Mouse (Mus musculus) adrenal gland, postnatal 36 days (tissue): ENCODE data around the gene Syngr3. TPM values are rescaled to one million over a fixed set of nuclear protein-coding genes. Genes with fewer than 3 reads are reported as not detected.

ENCODE experiments used
- DNase-seq, 2 experiments: peaks; one replicate each; pipeline ENCODE4 v3.0.0; 2021; ENCODE audit warnings: mixed read lengths in 1 of 2
- total RNA-seq, 2 experiments: library from RNA; stranded (reverse); gene quantifications; 2 replicates each; pipeline ENCODE4 v1.2.3; 2021

Syngr3 gene
- total RNA-seq, 2 experiments from 2014 or later = 1.7 to 2.0 TPM

GRCm38 (mm10) chr17:24644875-24645721, 44.7 kb downstream of the Syngr3 start:
- peak; percentile 52 to 72 for DNase-seq

GRCm38 (mm10) chr17:24644030-24644715, 45.6 kb downstream of the Syngr3 start:
- DNase-seq = peak in 1 of 2 experiments; percentile 22

- no peak for DNase-seq
Observed at GRCm38 (mm10) chr17:24642791-24643343, 46.9 kb downstream of the Syngr3 start.

GRCm38 (mm10) chr17:24641944-24642343, 47.8 kb downstream of the Syngr3 start:
- DNase-seq = no peak

- no peak for DNase-seq
Observed at GRCm38 (mm10) chr17:24640581-24640980, 49.2 kb downstream of the Syngr3 start.

- DNase-seq = no peak
Observed at GRCm38 (mm10) chr17:24640119-24640518, 49.6 kb downstream of the Syngr3 start.

GRCm38 (mm10) chr17:24639571-24639988, 50.2 kb downstream of the Syngr3 start:
- DNase-seq = no peak

- peak in 1 of 2 experiments; percentile 35 for DNase-seq
Observed at GRCm38 (mm10) chr17:24638840-24639239, 50.9 kb downstream of the Syngr3 start.

- DNase-seq = peak in 1 of 2 experiments; percentile 27
Observed at GRCm38 (mm10) chr17:24638214-24638613, 51.5 kb downstream of the Syngr3 start.

GRCm38 (mm10) chr17:24636781-24637481, 52.8 kb downstream of the Syngr3 start:
- DNase-seq = no peak

- no peak for DNase-seq
Observed at GRCm38 (mm10) chr17:24635694-24636093, 54.1 kb downstream of the Syngr3 start.

Other genes with a start within 250 kb of the Syngr3 start
- gene Dnase1l2, start 246.8 kb downstream of the Syngr3 start, total RNA-seq = 1 to 10 TPM; 2.1 to 4.3 TPM
- 10 to 100 TPM; 16.8 to 20.2 TPM for gene E4f1, start 219.6 kb downstream of the Syngr3 start, total RNA-seq
- 10 to 100 TPM; 85.9 to 94.4 TPM for gene Pgp, start 219.6 kb downstream of the Syngr3 start, total RNA-seq
- gene Bricd5, start 216.1 kb downstream of the Syngr3 start, total RNA-seq = under 1 TPM; 0.30 to 0.46 TPM
- gene Mlst8, start 210.9 kb downstream of the Syngr3 start, total RNA-seq = 10 to 100 TPM; 22.8 to 24.3 TPM
- 10 to 100 TPM; 14.7 to 25.7 TPM for gene Caskin1, start 201.4 kb downstream of the Syngr3 start, total RNA-seq
- gene Traf7, start 162.0 kb downstream of the Syngr3 start, total RNA-seq = 100 to 1,000 TPM in 1 of 2 experiments, 10 to 100 TPM in 1; 94.7 to 118 TPM
- gene Rab26, start 155.7 kb downstream of the Syngr3 start, total RNA-seq = 1 to 10 TPM in 1 of 2 experiments, under 1 TPM in 1; 0.70 to 1.3 TPM
- 10 to 100 TPM; 46.9 to 49.1 TPM for gene Pkd1, start 140.1 kb downstream of the Syngr3 start, total RNA-seq
- gene Tsc2, start 57.3 kb downstream of the Syngr3 start, total RNA-seq = 100 to 1,000 TPM in 1 of 2 experiments, 10 to 100 TPM in 1; 79.2 to 103 TPM
- gene Nthl1, start 57.3 kb downstream of the Syngr3 start, total RNA-seq = 1 to 10 TPM; 7.8 TPM
- 10 to 100 TPM; 48.0 to 88.5 TPM for gene Slc9a3r2, start 39.6 kb downstream of the Syngr3 start, total RNA-seq
- not detected for gene Npw, start 31.5 kb downstream of the Syngr3 start, total RNA-seq
- gene Zfp598, start 20.3 kb downstream of the Syngr3 start, total RNA-seq = 10 to 100 TPM; 47.5 to 51.1 TPM
- gene Gfer, start 6.2 kb upstream of the Syngr3 start, total RNA-seq = 10 to 100 TPM; 34.5 to 42.0 TPM
- gene Noxo1, start 6.3 kb upstream of the Syngr3 start, total RNA-seq = 1 to 10 TPM; 4.5 to 6.1 TPM
- 10 to 100 TPM; 36.0 to 38.5 TPM for gene Tbl3, start 17.7 kb upstream of the Syngr3 start, total RNA-seq
- not detected for gene Rnf151, start 28.1 kb upstream of the Syngr3 start, total RNA-seq
- gene Rps2, start 28.2 kb upstream of the Syngr3 start, total RNA-seq = 100 to 1,000 TPM; 720 to 747 TPM
- gene Ndufb10, start 34.5 kb upstream of the Syngr3 start, total RNA-seq = 100 to 1,000 TPM; 239 to 246 TPM
- under 1 TPM in 1 of 2 experiments, not detected in 1; 0.40 TPM for gene Rpl3l, start 37.9 kb upstream of the Syngr3 start, total RNA-seq
- 10 to 100 TPM; 84.2 to 86.1 TPM for gene Msrb1, start 46.7 kb upstream of the Syngr3 start, total RNA-seq
- gene Hs3st6, start 63.0 kb upstream of the Syngr3 start, total RNA-seq = 1 to 10 TPM; 1.8 to 2.2 TPM
- gene Meiob, start 114.3 kb upstream of the Syngr3 start, total RNA-seq = 1 to 10 TPM; 1.0 to 1.1 TPM
- 100 to 1,000 TPM in 1 of 2 experiments, 10 to 100 TPM in 1; 97.1 to 102 TPM for gene Hagh, start 150.2 kb upstream of the Syngr3 start, total RNA-seq
- gene Fahd1, start 160.4 kb upstream of the Syngr3 start, total RNA-seq = 10 to 100 TPM; 22.7 to 39.8 TPM
- gene Igfals, start 176.0 kb upstream of the Syngr3 start, total RNA-seq = 1 to 10 TPM; 4.1 to 4.3 TPM
- 10 to 100 TPM; 47.7 to 57.9 TPM for gene Nubp2, start 196.4 kb upstream of the Syngr3 start, total RNA-seq
- gene Spsb3, start 196.7 kb upstream of the Syngr3 start, total RNA-seq = 10 to 100 TPM; 31.2 to 34.7 TPM
- gene Eme2, start 205.1 kb upstream of the Syngr3 start, total RNA-seq = 10 to 100 TPM; 41.0 to 42.3 TPM
- gene Mrps34, start 205.2 kb upstream of the Syngr3 start, total RNA-seq = 100 to 1,000 TPM; 109 to 177 TPM
- gene Nme3, start 206.5 kb upstream of the Syngr3 start, total RNA-seq = 100 to 1,000 TPM in 1 of 2 experiments, 10 to 100 TPM in 1; 51.3 to 113 TPM
- gene Mapk8ip3, start 247.0 kb upstream of the Syngr3 start, total RNA-seq = 100 to 1,000 TPM in 1 of 2 experiments, 10 to 100 TPM in 1; 82.1 to 126 TPM